Comparison of ENCODE assay signal across 8 mouse cellular contexts in the genomic region with DNA sequence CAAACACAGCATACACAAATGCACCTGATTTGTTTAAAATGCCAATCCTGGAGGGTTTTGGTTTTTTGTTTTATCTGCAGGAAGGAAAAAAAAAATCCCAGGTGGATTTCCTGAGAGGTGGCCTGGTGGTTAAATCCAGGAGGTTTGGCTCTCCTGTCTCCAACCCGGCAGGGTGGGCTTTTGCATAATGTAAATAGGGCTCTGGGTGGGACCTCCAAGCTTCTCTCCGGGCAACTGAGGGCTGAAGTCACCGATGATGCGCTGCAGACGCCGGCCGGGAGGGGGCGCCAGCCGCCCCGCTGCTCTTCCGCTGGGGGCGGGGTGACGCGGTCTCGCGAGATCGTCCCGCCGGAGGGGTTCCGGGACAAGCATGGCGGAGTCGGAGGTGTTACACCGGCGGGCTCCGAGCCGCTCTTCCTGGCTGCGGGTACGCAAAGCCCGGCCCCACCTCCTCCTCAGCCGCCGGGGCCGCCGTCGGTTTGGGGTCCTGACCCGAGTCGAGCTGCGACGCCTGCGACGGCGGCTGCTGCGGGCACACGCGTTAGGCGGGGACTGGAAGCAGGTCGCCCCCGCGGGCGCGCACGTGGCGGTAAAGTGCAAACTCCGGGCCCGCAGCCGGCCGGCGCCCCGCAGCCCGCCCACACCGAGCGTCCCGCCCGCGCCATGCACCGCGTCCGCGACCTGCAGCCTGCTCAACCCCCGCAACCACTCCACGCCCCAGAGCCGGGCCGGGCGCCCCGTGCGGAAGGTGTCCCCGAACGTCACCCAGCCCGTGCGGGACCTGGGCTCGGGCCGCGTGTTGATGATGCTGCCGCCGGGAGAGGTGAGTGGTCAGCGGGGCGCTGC. TPM values are rescaled to one million over a fixed set of nuclear protein-coding genes. Genes with fewer than 3 reads are reported as not detected.
DNase-seq lines count a peak whose midpoint lies in the region; ATAC-seq and TF ChIP-seq lines count a peak whose summit lies in the region.

Nol9 (plus strand) TSS at position 337 of the 846 bp plus-strand sequence.

- peaks cover 33% of the 10 kb centered on the region for H3K36me3 ChIP-seq in embryonic facial prominence, embryonic 14.5 days (ENCODE audit: control insufficient read depth, insufficient read depth, low read length)
- peaks cover 34% of the 10 kb centered on the region for H3K36me3 ChIP-seq in limb, embryonic 14.5 days (ENCODE audit: control insufficient read depth, insufficient read depth, low read length)
- H3K36me3 ChIP-seq in midbrain, postnatal 0 days (ENCODE audit: insufficient read depth, low read length), result peaks cover 21% of the 10 kb centered on the region

- WGBS in embryonic facial prominence, embryonic 14.5 days, result 1% methylated on average over 37 of the region's 86 CpGs
- WGBS in limb, embryonic 14.5 days, result under 1% methylated on average over 41 of the region's 86 CpGs
- WGBS in midbrain, postnatal 0 days, result under 1% methylated on average over 65 of the region's 86 CpGs

- peak within 1 kb of the TSS; percentile 88 for H3K9ac ChIP-seq in embryonic facial prominence, embryonic 14.5 days (ENCODE audit: low read depth, low read length)
- H3K9ac ChIP-seq in limb, embryonic 14.5 days (ENCODE audit: low read depth, low read length, severe bottlenecking), result peak within 1 kb of the TSS; percentile 85
- H3K9ac ChIP-seq in midbrain, postnatal 0 days (replicated peaks; ENCODE audit: low read length, poor library complexity, severe bottlenecking), result peak within 1 kb of the TSS; percentile 84

- TF ChIP-seq CTCF in midbrain, postnatal 0 days (IDR thresholded peaks at IDR 0.05), result peak; percentile 94

- ATAC-seq in embryonic facial prominence, embryonic 14.5 days (ENCODE audit: low read depth), result peak; percentile 92
- ATAC-seq in limb, embryonic 14.5 days (ENCODE audit: low FRiP score, low read depth), result peak; percentile 92
- ATAC-seq in midbrain, postnatal 0 days (ENCODE audit: low FRiP score), result peak; percentile 90

- H3K4me1 ChIP-seq in embryonic facial prominence, embryonic 14.5 days (ENCODE audit: control insufficient read depth, insufficient read depth, low read length), result peaks cover 8% of the 10 kb centered on the region
- H3K4me1 ChIP-seq in limb, embryonic 14.5 days (ENCODE audit: control insufficient read depth, insufficient read depth, low read length), result peaks cover 9% of the 10 kb centered on the region
- H3K4me1 ChIP-seq in midbrain, postnatal 0 days (ENCODE audit: insufficient read depth, low read length), result peaks cover 10% of the 10 kb centered on the region

- 0 out of 2 replicates have a peak within 1 kb of the TSS, but pooled peaks have one; percentile 15 for H3K27ac ChIP-seq in embryonic facial prominence, embryonic 14.5 days (replicated peaks; ENCODE audit: low read depth, low read length)
- 0 out of 2 replicates have a peak within 1 kb of the TSS, but pooled peaks have one; percentile 19 for H3K27ac ChIP-seq in limb, embryonic 14.5 days (replicated peaks; ENCODE audit: low read depth, low read length)
- peak within 1 kb of the TSS; percentile 43 for H3K27ac ChIP-seq in midbrain, postnatal 0 days (ENCODE audit: low read depth, low read length)

- peak within 1 kb of the TSS; percentile 95 for H3K4me3 ChIP-seq in embryonic facial prominence, embryonic 14.5 days (ENCODE audit: low read depth, low read length)
- H3K4me3 ChIP-seq in limb, embryonic 14.5 days (replicated peaks; ENCODE audit: low read length), result peak within 1 kb of the TSS; percentile 98
- peak within 1 kb of the TSS; percentile 85 for H3K4me3 ChIP-seq in midbrain, postnatal 0 days (ENCODE audit: low read depth, low read length)

- peak within 1 kb of the TSS; percentile 96 for H3K4me2 ChIP-seq in embryonic facial prominence, embryonic 14.5 days (ENCODE audit: low read depth, low read length)
- peak within 1 kb of the TSS; percentile 81 for H3K4me2 ChIP-seq in limb, embryonic 14.5 days (replicated peaks; ENCODE audit: low read depth, low read length, severe bottlenecking)
- H3K4me2 ChIP-seq in midbrain, postnatal 0 days (ENCODE audit: low read depth, low read length, poor library complexity, severe bottlenecking), result peak within 1 kb of the TSS; percentile 74

- DNase-seq in 3T3-L1 (ENCODE audit: low read depth, low spot score), result peak; percentile 80
- DNase-seq in adrenal gland, postnatal 4 days (ENCODE audit: low spot score in 2 of 2), result peak; percentile 85 to 89
- DNase-seq in embryonic facial prominence, embryonic 14.5 days (ENCODE audit: low spot score), result peak; percentile 91
- peak; percentile 85 for DNase-seq in heart, adult 8-10 months (ENCODE audit: low spot score)
- DNase-seq in kidney, adult 9 months, result peak; percentile 92
- DNase-seq in limb, embryonic 14.5 days (ENCODE audit: low spot score), result peak; percentile 85
- DNase-seq in midbrain, postnatal 0 days (ENCODE audit: low spot score), result peak; percentile 87
- peak; percentile 88 to 95 for DNase-seq in spleen, postnatal 14 days (ENCODE audit: low spot score in 2 of 2)

- no peaks in the 10 kb centered on the region for H3K27me3 ChIP-seq in embryonic facial prominence, embryonic 14.5 days (replicated peaks; ENCODE audit: control insufficient read depth, insufficient read depth, low read length)
- H3K27me3 ChIP-seq in limb, embryonic 14.5 days (ENCODE audit: control insufficient read depth, insufficient read depth, low read length), result no peaks in the 10 kb centered on the region
- H3K27me3 ChIP-seq in midbrain, postnatal 0 days (ENCODE audit: insufficient read depth, low read length), result no peaks in the 10 kb centered on the region

- H3K9me3 ChIP-seq in embryonic facial prominence, embryonic 14.5 days (ENCODE audit: control insufficient read depth, low read length), result no peaks in the 10 kb centered on the region
- no peaks in the 10 kb centered on the region for H3K9me3 ChIP-seq in limb, embryonic 14.5 days (ENCODE audit: control insufficient read depth, low read length)
- no peaks in the 10 kb centered on the region for H3K9me3 ChIP-seq in midbrain, postnatal 0 days (ENCODE audit: low read length)

- TF ChIP-seq POLR2A in limb, embryonic 14.5 days (IDR thresholded peaks at IDR 0.05; ENCODE audit: borderline replicate concordance, extremely low read depth, insufficient read depth, insufficient read length), result peak; percentile 73; the same call in 1 of the 2 replicates

RNA-seq across cellular contexts. Expression of gene Nol9, which starts in this region (rescaled TPM):
- total RNA-seq in adrenal gland, postnatal 4 days (2021), result 10 to 100 TPM; 22.5 to 23.4 TPM
- polyA plus RNA-seq in embryonic facial prominence, embryonic 14.5 days (2014; fragmentation: Nextera tagmentation; extraction: Ambion mirVana), result 25.1 and 26.5 TPM in 2 replicates
- total RNA-seq in heart, adult 8-10 months (2022), result 10 to 100 TPM in 1 of 4 experiments, 1 to 10 TPM in 3; 8.3 to 10.0 (median 9.4) TPM
- polyA plus RNA-seq in limb, embryonic 14.5 days (2012; rRNA removed), result 28.5 and 33.4 TPM in 2 replicates
- 25.9 and 32.2 TPM in 2 replicates for polyA plus RNA-seq in limb, embryonic 14.5 days (2014; fragmentation: Nextera tagmentation; extraction: Ambion mirVana)
- 22.5 and 27.4 TPM in 2 replicates for total RNA-seq in midbrain, postnatal 0 days (2014; rRNA removed)
- 17.5 and 19.0 TPM in 2 replicates for polyA plus RNA-seq in midbrain, postnatal 0 days (2015; fragmentation: Nextera tagmentation; extraction: Ambion mirVana)

Comparison
In these comparisons a context has a peak if more than half of its experiments do, and no peak if none do; other contexts are left out.
1. Peak in every context shown above with its lines: DNase-seq, ATAC-seq, H3K4me3 ChIP-seq and H3K27ac ChIP-seq.